Mouse (Mus musculus): Measurements from ENCODE around the gene Snx9.

- TF ChIP-seq CTCF (IDR thresholded peaks at IDR 0.05; ENCODE audit: borderline replicate concordance, extremely low read depth, insufficient read depth, insufficient read length) (no peak), POLR2A (IDR thresholded peaks at IDR 0.05; ENCODE audit: borderline replicate concordance, extremely low read depth, insufficient read depth, insufficient read length, poor library complexity, severe bottlenecking) (no peak)
Observed at GRCm38 (mm10) chr17:5842988-5843640, 2.0 kb downstream of the Snx9 start.

All from brain, embryonic 14.5 days (tissue).